Mouse (Mus musculus): ENCODE data around the gene Gpn3. TPM values are rescaled to one million over a fixed set of nuclear protein-coding genes. Genes with fewer than 3 reads are reported as not detected.

Gene Gpn3
- polyA plus RNA-seq, 1 experiment: 35.9 TPM

GRCm38 (mm10) chr5:122397495-122397894 lies 25.8 kb downstream of the Gpn3 start:
- TF ChIP-seq MYOG (IDR thresholded peaks at IDR 0.05; ENCODE audit: control insufficient read depth, extremely low read depth, insufficient read length): no peak
- TF ChIP-seq MYOD1 (IDR thresholded peaks at IDR 0.05; ENCODE audit: control insufficient read depth, insufficient read length, low read depth): no peak
- no peak for TF ChIP-seq FOSL1 (IDR thresholded peaks at IDR 0.05; ENCODE audit: insufficient read depth, low read length, poor library complexity, severe bottlenecking)
- no peak for TF ChIP-seq MAX (IDR thresholded peaks at IDR 0.05)
- no peak for TF ChIP-seq USF1 (IDR thresholded peaks at IDR 0.05; ENCODE audit: low read depth)
- TF ChIP-seq CEBPB (IDR thresholded peaks at IDR 0.05; ENCODE audit: low read depth): no peak
- no peak for TF ChIP-seq CTCF (IDR thresholded peaks at IDR 0.05; ENCODE audit: control insufficient read depth, insufficient read depth, insufficient read length)
- Histone ChIP-seq H3K79me2 (ENCODE audit: control insufficient read depth, insufficient read depth) (peaks cover 35% of the 10 kb centered on the region), H3K4me3 (ENCODE audit: insufficient read depth, poor library complexity, severe bottlenecking) (no peak overlapping the region), H3K36me3 (ENCODE audit: control insufficient read depth, insufficient read depth) (peaks cover 29% of the 10 kb centered on the region), H3K79me3 (ENCODE audit: low read depth) (peaks cover 11% of the 10 kb centered on the region), H3K27me3 (ENCODE audit: control insufficient read depth, insufficient read depth, insufficient read length) (no peaks in the 10 kb centered on the region), H3ac (ENCODE audit: control insufficient read depth, insufficient read length, low read depth) (no peak overlapping the region)

GRCm38 (mm10) chr5:122399871-122400270 lies 28.2 kb downstream of the Gpn3 start:
- Histone ChIP-seq H3K27me3 (ENCODE audit: control insufficient read depth, insufficient read depth, insufficient read length) (no peaks in the 10 kb centered on the region), H3K4me3 (ENCODE audit: insufficient read depth, poor library complexity, severe bottlenecking) (no peak overlapping the region), H3K79me3 (ENCODE audit: low read depth) (peaks cover 3% of the 10 kb centered on the region), H3K79me2 (ENCODE audit: control insufficient read depth, insufficient read depth) (peaks cover 18% of the 10 kb centered on the region), H3K36me3 (ENCODE audit: control insufficient read depth, insufficient read depth) (peaks cover 53% of the 10 kb centered on the region), H3ac (ENCODE audit: control insufficient read depth, insufficient read length, low read depth) (no peak overlapping the region)
- TF ChIP-seq CTCF (IDR thresholded peaks at IDR 0.05; ENCODE audit: control insufficient read depth, insufficient read depth, insufficient read length) (no peak), FOSL1 (IDR thresholded peaks at IDR 0.05; ENCODE audit: insufficient read depth, low read length, poor library complexity, severe bottlenecking) (no peak), MYOD1 (IDR thresholded peaks at IDR 0.05; ENCODE audit: control insufficient read depth, insufficient read length, low read depth) (no peak), USF1 (IDR thresholded peaks at IDR 0.05; ENCODE audit: low read depth) (no peak), CEBPB (IDR thresholded peaks at IDR 0.05; ENCODE audit: low read depth) (no peak), MYOG (IDR thresholded peaks at IDR 0.05; ENCODE audit: control insufficient read depth, extremely low read depth, insufficient read length) (no peak), MAX (IDR thresholded peaks at IDR 0.05) (no peak)

GRCm38 (mm10) chr5:122400628-122401302 lies 29.1 kb downstream of the Gpn3 start:
- Histone ChIP-seq H3K79me2 (ENCODE audit: control insufficient read depth, insufficient read depth) (peaks cover 13% of the 10 kb centered on the region), H3K4me3 (ENCODE audit: insufficient read depth, poor library complexity, severe bottlenecking) (no peak overlapping the region), H3K27me3 (ENCODE audit: control insufficient read depth, insufficient read depth, insufficient read length) (no peaks in the 10 kb centered on the region), H3K79me3 (ENCODE audit: low read depth) (no peaks in the 10 kb centered on the region), H3K36me3 (ENCODE audit: control insufficient read depth, insufficient read depth) (peaks cover 62% of the 10 kb centered on the region), H3ac (ENCODE audit: control insufficient read depth, insufficient read length, low read depth) (no peak overlapping the region)
- TF ChIP-seq FOSL1 (IDR thresholded peaks at IDR 0.05; ENCODE audit: insufficient read depth, low read length, poor library complexity, severe bottlenecking): no peak
- TF ChIP-seq MYOG (IDR thresholded peaks at IDR 0.05; ENCODE audit: control insufficient read depth, extremely low read depth, insufficient read length): no peak
- no peak for TF ChIP-seq CEBPB (IDR thresholded peaks at IDR 0.05; ENCODE audit: low read depth)
- TF ChIP-seq CTCF (IDR thresholded peaks at IDR 0.05; ENCODE audit: control insufficient read depth, insufficient read depth, insufficient read length): no peak
- no peak for TF ChIP-seq MAX (IDR thresholded peaks at IDR 0.05)
- TF ChIP-seq MYOD1 (IDR thresholded peaks at IDR 0.05; ENCODE audit: control insufficient read depth, insufficient read length, low read depth): no peak
- TF ChIP-seq USF1 (IDR thresholded peaks at IDR 0.05; ENCODE audit: low read depth): no peak

GRCm38 (mm10) chr5:122401303-122401640 lies 29.6 kb downstream of the Gpn3 start:
- H3K36me3 ChIP-seq (ENCODE audit: control insufficient read depth, insufficient read depth): peaks cover 67% of the 10 kb centered on the region
- H3ac ChIP-seq (ENCODE audit: control insufficient read depth, insufficient read length, low read depth): no peak overlapping the region
- H3K79me3 ChIP-seq (ENCODE audit: low read depth): no peaks in the 10 kb centered on the region
- no peak overlapping the region for H3K4me3 ChIP-seq (ENCODE audit: insufficient read depth, poor library complexity, severe bottlenecking)
- no peak for TF ChIP-seq CEBPB (IDR thresholded peaks at IDR 0.05; ENCODE audit: low read depth)
- TF ChIP-seq CTCF (IDR thresholded peaks at IDR 0.05; ENCODE audit: control insufficient read depth, insufficient read depth, insufficient read length): peak; percentile 88
- no peak for TF ChIP-seq MAX (IDR thresholded peaks at IDR 0.05)
- no peak for TF ChIP-seq USF1 (IDR thresholded peaks at IDR 0.05; ENCODE audit: low read depth)
- TF ChIP-seq MYOD1 (IDR thresholded peaks at IDR 0.05; ENCODE audit: control insufficient read depth, insufficient read length, low read depth): no peak
- TF ChIP-seq MYOG (IDR thresholded peaks at IDR 0.05; ENCODE audit: control insufficient read depth, extremely low read depth, insufficient read length): no peak
- peaks cover 13% of the 10 kb centered on the region for H3K79me2 ChIP-seq (ENCODE audit: control insufficient read depth, insufficient read depth)
- H3K27me3 ChIP-seq (ENCODE audit: control insufficient read depth, insufficient read depth, insufficient read length): no peaks in the 10 kb centered on the region

GRCm38 (mm10) chr5:122402160-122402559 lies 30.5 kb downstream of the Gpn3 start:
- H3K79me2 ChIP-seq (ENCODE audit: control insufficient read depth, insufficient read depth): peaks cover 13% of the 10 kb centered on the region
- peaks cover 70% of the 10 kb centered on the region for H3K36me3 ChIP-seq (ENCODE audit: control insufficient read depth, insufficient read depth)

GRCm38 (mm10) chr5:122402772-122403171 lies 31.1 kb downstream of the Gpn3 start:
- Histone ChIP-seq H3K79me2 (ENCODE audit: control insufficient read depth, insufficient read depth) (peaks cover 8% of the 10 kb centered on the region), H3K27me3 (ENCODE audit: control insufficient read depth, insufficient read depth, insufficient read length) (no peaks in the 10 kb centered on the region), H3K36me3 (ENCODE audit: control insufficient read depth, insufficient read depth) (peaks cover 67% of the 10 kb centered on the region), H3ac (ENCODE audit: control insufficient read depth, insufficient read length, low read depth) (peak overlapping the region; percentile 8), H3K4me3 (ENCODE audit: insufficient read depth, poor library complexity, severe bottlenecking) (no peak overlapping the region), H3K79me3 (ENCODE audit: low read depth) (no peaks in the 10 kb centered on the region)
- TF ChIP-seq USF1 (IDR thresholded peaks at IDR 0.05; ENCODE audit: low read depth): no peak
- TF ChIP-seq CEBPB (IDR thresholded peaks at IDR 0.05; ENCODE audit: low read depth): no peak
- no peak for TF ChIP-seq MYOD1 (IDR thresholded peaks at IDR 0.05; ENCODE audit: control insufficient read depth, insufficient read length, low read depth)
- no peak for TF ChIP-seq FOSL1 (IDR thresholded peaks at IDR 0.05; ENCODE audit: insufficient read depth, low read length, poor library complexity, severe bottlenecking)
- no peak for TF ChIP-seq MYOG (IDR thresholded peaks at IDR 0.05; ENCODE audit: control insufficient read depth, extremely low read depth, insufficient read length)
- TF ChIP-seq CTCF (IDR thresholded peaks at IDR 0.05; ENCODE audit: control insufficient read depth, insufficient read depth, insufficient read length): no peak
- TF ChIP-seq MAX (IDR thresholded peaks at IDR 0.05): no peak

More at GRCm38 (mm10) chr5:122402160-122402559, 30.5 kb downstream of the Gpn3 start:
- H3K79me3 ChIP-seq (ENCODE audit: low read depth): no peaks in the 10 kb centered on the region
- no peak overlapping the region for H3K4me3 ChIP-seq (ENCODE audit: insufficient read depth, poor library complexity, severe bottlenecking)
- no peaks in the 10 kb centered on the region for H3K27me3 ChIP-seq (ENCODE audit: control insufficient read depth, insufficient read depth, insufficient read length)
- TF ChIP-seq MYOD1 (IDR thresholded peaks at IDR 0.05; ENCODE audit: control insufficient read depth, insufficient read length, low read depth): no peak
- no peak for TF ChIP-seq FOSL1 (IDR thresholded peaks at IDR 0.05; ENCODE audit: insufficient read depth, low read length, poor library complexity, severe bottlenecking)
- H3ac ChIP-seq (ENCODE audit: control insufficient read depth, insufficient read length, low read depth): no peak overlapping the region

All from C2C12 (cell line).